Mouse (Mus musculus) neural tube, embryonic 13.5 days (tissue): ENCODE data around the gene Lrrn4. TPM values are rescaled to one million over a fixed set of nuclear protein-coding genes. Genes with fewer than 3 reads are reported as not detected.

Source experiments
- ATAC-seq: fragments of 200-750 bp; cut with Nextera tagmentation; 2 replicates; pipeline ENCODE4 v1.8.0; 2017; ENCODE audit warnings: low read depth, mild to moderate bottlenecking, moderate TSS enrichment, moderate library complexity
- H3K27ac ChIP-seq: fragments of 300-500 bp; sonication (generic); replicated peaks from 2 replicates; pipeline ENCODE4 v1.5.1; 2015; ENCODE audit warnings: moderate library complexity, mild to moderate bottlenecking, inconsistent platforms
- H3K27me3 ChIP-seq: fragments of 300-500 bp; sonication (generic); 2 replicates; pipeline ENCODE4 v1.6.1; 2015; ENCODE audit warnings: mild to moderate bottlenecking, inconsistent platforms
- H3K36me3 ChIP-seq: fragments of 300-500 bp; sonication (generic); 2 replicates; pipeline ENCODE4 v1.6.1; 2015; ENCODE audit warnings: mild to moderate bottlenecking, inconsistent platforms
- H3K4me1 ChIP-seq: fragments of 300-500 bp; sonication (generic); replicated peaks from 2 replicates; pipeline ENCODE4 v1.6.1; 2015; ENCODE audit warnings: inconsistent platforms
- H3K4me2 ChIP-seq: fragments of 300-500 bp; sonication (generic); 2 replicates; pipeline ENCODE4 v1.6.1; 2015; ENCODE audit warnings: inconsistent platforms, mild to moderate bottlenecking, moderate library complexity
- H3K4me3 ChIP-seq: fragments of 300-500 bp; sonication (generic); 2 replicates; pipeline ENCODE4 v1.5.1; 2015; ENCODE audit warnings: mild to moderate bottlenecking, inconsistent platforms
- H3K9ac ChIP-seq: fragments of 300-500 bp; sonication (generic); 2 replicates; pipeline ENCODE4 v1.6.1; 2015; ENCODE audit warnings: moderate library complexity, mild to moderate bottlenecking, inconsistent platforms
- H3K9me3 ChIP-seq: fragments of 300-500 bp; sonication (generic); 2 replicates; pipeline ENCODE4 v1.6.1; 2016; ENCODE audit warnings: inconsistent platforms
- WGBS: fragments of 180-500 bp; shearing (Covaris S2); methylation state at CpG from one replicate; pipeline ENCODE4 v1.1.7; 2015; 5-methylcytosine and 5-hydroxymethylcytosine counted together
- polyA plus RNA-seq: library from polyadenylated mRNA; unstranded; fragments of >200 nt; fragmentation: Nextera tagmentation; extraction: Ambion mirVana; gene quantifications from 2 replicates; pipeline ENCODE4 v1.2.1, GENCODE M21; 2015

Gene Lrrn4
- polyA plus RNA-seq, result 0.11 and 0.21 TPM in 2 replicates

DNA sequence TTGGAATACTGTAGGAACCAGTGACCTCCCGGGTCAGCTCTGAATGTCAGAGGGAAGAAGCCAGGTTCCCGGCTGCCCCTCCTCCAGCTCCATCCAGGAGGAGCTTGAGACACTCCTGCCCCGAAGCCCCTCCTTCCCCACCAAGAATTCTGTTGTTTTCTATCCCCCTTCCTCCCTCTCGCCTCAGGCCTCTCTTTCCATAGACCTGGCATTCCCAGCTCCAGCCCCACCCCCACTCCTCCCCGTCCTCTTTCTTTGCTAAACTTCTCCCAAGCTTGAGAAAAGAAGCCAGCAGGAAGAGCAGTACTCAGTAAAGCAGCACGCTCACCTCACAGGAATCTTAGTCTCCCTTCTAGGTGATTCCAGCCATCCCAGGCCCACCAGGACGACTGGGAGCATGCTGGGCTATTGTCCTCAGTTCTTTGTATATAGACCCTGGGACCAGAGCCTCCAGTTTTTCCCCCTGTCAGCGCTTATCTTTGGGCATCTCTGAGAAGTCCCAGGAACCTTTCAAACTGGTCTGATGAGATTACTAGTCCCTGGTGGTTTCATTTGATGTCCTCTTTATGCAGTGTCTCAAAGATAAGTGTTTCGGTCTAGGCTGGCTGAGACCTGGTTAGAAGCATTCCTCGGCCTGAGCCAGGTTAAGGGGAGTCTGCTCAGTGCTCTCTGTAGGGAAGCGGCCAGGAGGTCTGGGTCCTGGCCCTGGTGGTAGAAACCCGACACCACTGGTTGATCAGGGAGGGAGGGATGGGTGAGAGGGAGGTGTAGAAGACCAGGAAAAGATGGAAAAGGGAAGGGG, at the start of gene Lrrn4:
Lrrn4 (minus strand) TSS at position 48 of the 802 bp plus-strand sequence.
- peak within 1 kb of the TSS; percentile 70 for H3K9ac ChIP-seq
- no peaks in the 10 kb centered on the region for H3K9me3 ChIP-seq
- 7% methylated on average over 12 of the region's 12 CpGs for WGBS
- peak within 1 kb of the TSS; percentile 60 for H3K4me3 ChIP-seq
- H3K27me3 ChIP-seq, result peaks cover 54% of the 10 kb centered on the region
- peak within 1 kb of the TSS; percentile 96 for H3K4me2 ChIP-seq
- no peak within 1 kb of the TSS for H3K27ac ChIP-seq
- no peak for ATAC-seq
- H3K4me1 ChIP-seq, result peaks cover 25% of the 10 kb centered on the region
- no peaks in the 10 kb centered on the region for H3K36me3 ChIP-seq

GRCm38 (mm10) chr2:132928999-132929398, 48.3 kb upstream of the Lrrn4 start:
- no peak overlapping the region for H3K9ac ChIP-seq
- no peaks in the 10 kb centered on the region for H3K4me1 ChIP-seq
- no peak for ATAC-seq
- no peak overlapping the region for H3K4me3 ChIP-seq
- no peak overlapping the region for H3K27ac ChIP-seq
- no peaks in the 10 kb centered on the region for H3K9me3 ChIP-seq
- no peaks in the 10 kb centered on the region for H3K27me3 ChIP-seq
- H3K4me2 ChIP-seq, result no peak overlapping the region
- 67% methylated on average over 2 of the region's 2 CpGs for WGBS
- H3K36me3 ChIP-seq, result no peaks in the 10 kb centered on the region

GRCm38 (mm10) chr2:132927871-132928270, 47.2 kb upstream of the Lrrn4 start:
- H3K9ac ChIP-seq, result no peak overlapping the region
- H3K36me3 ChIP-seq, result no peaks in the 10 kb centered on the region
- H3K27me3 ChIP-seq, result no peaks in the 10 kb centered on the region
- H3K4me1 ChIP-seq, result no peaks in the 10 kb centered on the region
- 63% methylated on average over 2 of the region's 2 CpGs for WGBS
- no peak overlapping the region for H3K4me2 ChIP-seq
- no peak overlapping the region for H3K27ac ChIP-seq
- H3K9me3 ChIP-seq, result no peaks in the 10 kb centered on the region
- no peak for ATAC-seq
- no peak overlapping the region for H3K4me3 ChIP-seq

GRCm38 (mm10) chr2:132927298-132927697, 46.6 kb upstream of the Lrrn4 start:
- WGBS, result 72% methylated on average over 2 of the region's 2 CpGs

DNA sequence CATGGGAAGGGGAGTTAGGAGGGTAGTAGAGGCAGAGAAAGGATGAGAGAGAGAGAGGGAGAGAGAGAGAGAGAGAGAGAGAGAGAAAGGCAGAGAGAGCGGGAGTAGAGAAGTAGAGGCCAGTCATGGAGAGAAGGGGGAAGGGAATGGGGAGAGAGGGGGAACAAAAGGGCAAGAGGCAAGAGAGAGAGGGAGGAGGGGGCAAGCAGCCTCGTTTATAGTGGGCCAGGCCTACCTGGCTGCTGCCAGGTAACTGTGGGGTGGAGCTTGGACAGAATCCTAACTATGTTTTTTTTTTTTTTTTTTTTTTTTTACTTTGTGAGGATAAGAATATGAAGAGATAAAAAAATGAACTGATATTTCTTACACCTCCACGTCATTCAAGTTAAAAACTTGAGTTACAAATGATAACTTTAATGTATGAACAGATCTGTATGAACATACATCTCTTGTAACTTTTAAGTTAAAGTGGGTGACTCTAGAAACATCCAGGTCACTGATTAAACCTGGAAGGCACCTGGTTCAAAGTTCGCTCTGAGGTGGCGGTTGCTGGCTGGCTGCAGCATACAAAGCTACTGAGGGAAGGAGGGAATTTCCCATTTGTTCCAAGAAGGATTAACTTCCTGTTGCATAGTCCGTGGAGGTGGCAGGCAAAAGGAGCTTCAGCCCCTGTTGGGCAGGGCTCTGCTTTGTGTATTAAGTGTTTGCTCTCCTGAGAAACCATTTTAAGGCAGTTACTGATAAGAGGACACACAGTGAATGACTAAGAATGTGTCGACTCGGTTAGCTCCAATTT, 42.8 kb upstream of the Lrrn4 start:
- ATAC-seq, result no peak
- 65% methylated on average over 8 of the region's 8 CpGs for WGBS
- H3K36me3 ChIP-seq, result no peaks in the 10 kb centered on the region

More at GRCm38 (mm10) chr2:132927298-132927697, 46.6 kb upstream of the Lrrn4 start:
- H3K4me2 ChIP-seq, result no peak overlapping the region
- no peaks in the 10 kb centered on the region for H3K4me1 ChIP-seq
- H3K4me3 ChIP-seq, result no peak overlapping the region
- no peak overlapping the region for H3K27ac ChIP-seq
- no peaks in the 10 kb centered on the region for H3K27me3 ChIP-seq
- H3K9me3 ChIP-seq, result no peaks in the 10 kb centered on the region
- no peak for ATAC-seq
- H3K36me3 ChIP-seq, result no peaks in the 10 kb centered on the region
- no peak overlapping the region for H3K9ac ChIP-seq

DNA sequence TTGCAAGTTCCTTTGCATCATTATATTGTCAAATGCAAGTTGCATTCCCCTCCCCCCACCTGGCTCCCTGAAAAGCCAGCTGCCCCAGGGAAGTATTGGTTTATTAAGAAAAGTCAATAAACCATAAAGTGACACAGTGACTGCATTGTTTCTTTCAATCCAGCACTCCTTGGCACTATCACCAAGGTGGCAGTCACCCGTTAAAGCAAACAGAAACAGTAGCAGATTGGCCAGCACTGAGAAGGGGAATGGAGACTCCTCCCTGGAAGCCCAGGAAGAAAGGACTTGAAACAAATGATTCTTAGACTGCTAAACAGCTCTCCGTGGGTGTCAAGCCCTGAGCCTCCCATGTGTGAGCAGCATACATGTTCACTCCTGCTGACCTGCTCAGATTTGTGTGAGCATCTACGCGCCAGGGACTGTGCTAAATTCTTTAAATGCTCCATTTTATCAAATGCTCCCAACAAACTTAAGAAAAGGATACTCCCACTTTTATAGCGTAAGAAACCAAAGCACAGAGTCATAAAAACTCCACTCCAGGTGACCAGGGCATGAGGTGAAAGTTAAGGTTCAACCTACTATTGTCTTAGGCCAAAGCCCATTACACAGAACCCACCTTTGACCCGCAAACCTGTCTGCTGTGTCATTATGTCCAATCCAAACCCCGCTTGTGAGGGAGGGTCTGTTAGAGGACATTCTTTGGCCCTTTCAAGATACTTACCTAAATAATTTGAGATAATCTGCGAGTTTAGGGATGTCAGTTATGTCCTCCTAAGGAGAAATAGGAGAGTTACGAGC, 41.6 kb upstream of the Lrrn4 start:
- Histone ChIP-seq H3K36me3 (no peaks in the 10 kb centered on the region), H3K9ac (no peak overlapping the region), H3K4me3 (no peak overlapping the region), H3K27ac (no peak overlapping the region), H3K9me3 (no peaks in the 10 kb centered on the region), H3K27me3 (no peaks in the 10 kb centered on the region), H3K4me2 (no peak overlapping the region), H3K4me1 (no peaks in the 10 kb centered on the region)
- WGBS, result 72% methylated on average over 9 of the region's 9 CpGs
- no peak for ATAC-seq

More for the DNA sequence above, 42.8 kb upstream of the Lrrn4 start:
- Histone ChIP-seq H3K4me2 (no peak overlapping the region), H3K27me3 (no peaks in the 10 kb centered on the region), H3K4me1 (no peaks in the 10 kb centered on the region), H3K9me3 (no peaks in the 10 kb centered on the region), H3K27ac (no peak overlapping the region), H3K9ac (no peak overlapping the region), H3K4me3 (no peak overlapping the region)

- no peaks in the 10 kb centered on the region for H3K4me1 ChIP-seq
- H3K27ac ChIP-seq, result no peak overlapping the region
- no peak for ATAC-seq
- WGBS, result 77% methylated on average over 1 of the region's 1 CpGs
- H3K9ac ChIP-seq, result no peak overlapping the region
- peaks cover 8% of the 10 kb centered on the region; the same call in 1 of the 2 replicates for H3K9me3 ChIP-seq
- H3K4me3 ChIP-seq, result no peak overlapping the region
- no peak overlapping the region for H3K4me2 ChIP-seq
- H3K27me3 ChIP-seq, result no peaks in the 10 kb centered on the region
- H3K36me3 ChIP-seq, result no peaks in the 10 kb centered on the region
Observed at GRCm38 (mm10) chr2:132914785-132915184, 34.1 kb upstream of the Lrrn4 start.

DNA sequence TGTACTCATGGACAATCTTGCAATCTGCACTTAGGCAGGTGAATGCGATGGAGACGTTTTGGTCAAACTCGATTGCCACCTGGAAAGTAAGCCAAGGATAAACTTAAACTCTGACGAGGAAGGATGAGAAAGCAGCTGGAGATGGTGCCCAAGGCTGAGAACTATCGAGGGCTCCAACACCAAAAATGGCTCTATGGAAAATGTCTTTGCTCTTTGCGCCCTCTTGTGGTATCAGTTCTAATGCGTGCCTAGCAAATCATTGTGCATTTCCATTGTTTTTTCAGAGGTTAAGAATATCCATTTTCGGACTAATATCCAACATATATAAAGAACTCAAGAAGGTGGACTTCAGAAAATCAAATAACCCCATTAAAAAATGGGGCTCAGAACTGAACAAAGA, 26.1 kb upstream of the Lrrn4 start:
- Histone ChIP-seq H3K36me3 (no peaks in the 10 kb centered on the region), H3K9ac (no peak overlapping the region), H3K9me3 (peaks cover 5% of the 10 kb centered on the region; the same call in 1 of the 2 replicates), H3K4me1 (0 out of 2 replicates have a peak, but pooled peaks cover 4% of the 10 kb centered on the region), H3K27ac (no peak overlapping the region), H3K27me3 (no peaks in the 10 kb centered on the region), H3K4me3 (no peak overlapping the region), H3K4me2 (no peak overlapping the region)
- WGBS, result 28% methylated on average over 8 of the region's 8 CpGs
- no peak for ATAC-seq

- Histone ChIP-seq H3K36me3 (no peaks in the 10 kb centered on the region), H3K9ac (no peak overlapping the region), H3K4me1 (0 out of 2 replicates have a peak, but pooled peaks cover 4% of the 10 kb centered on the region), H3K4me3 (no peak overlapping the region), H3K27ac (no peak overlapping the region), H3K27me3 (no peaks in the 10 kb centered on the region), H3K4me2 (no peak overlapping the region), H3K9me3 (no peaks in the 10 kb centered on the region)
- 74% methylated on average over 2 of the region's 2 CpGs for WGBS
- ATAC-seq, result no peak
Observed at GRCm38 (mm10) chr2:132904961-132905360, 24.3 kb upstream of the Lrrn4 start.

- 39% methylated on average over 3 of the region's 3 CpGs for WGBS
- no peak overlapping the region for H3K4me3 ChIP-seq
Observed at GRCm38 (mm10) chr2:132903498-132903897, 22.8 kb upstream of the Lrrn4 start.

DNA sequence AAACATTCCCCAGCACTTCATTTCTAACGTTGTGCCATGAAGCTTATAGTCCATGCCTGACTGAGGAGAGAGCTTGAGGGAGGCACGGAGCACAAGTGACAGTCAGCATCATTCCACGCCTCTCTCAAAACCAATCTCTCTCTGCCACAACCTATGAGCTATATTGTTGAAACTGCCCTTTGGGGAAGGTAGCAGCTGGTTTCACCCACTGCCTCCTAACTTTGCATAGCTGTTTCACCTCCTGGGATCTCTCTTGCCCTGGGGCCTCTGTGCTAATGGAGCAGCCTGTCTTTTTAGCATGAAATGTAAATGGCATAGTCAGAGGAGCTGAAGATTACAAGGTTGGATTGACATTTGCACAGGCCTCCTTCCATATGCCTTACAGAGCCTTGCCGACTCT, 21.4 kb upstream of the Lrrn4 start:
- no peak overlapping the region for H3K4me2 ChIP-seq
- H3K27ac ChIP-seq, result no peak overlapping the region
- H3K9me3 ChIP-seq, result no peaks in the 10 kb centered on the region
- no peaks in the 10 kb centered on the region for H3K36me3 ChIP-seq
- peak; percentile 43; the same call in 1 of the 2 replicates for ATAC-seq
- no peak overlapping the region for H3K9ac ChIP-seq
- H3K4me3 ChIP-seq, result no peak overlapping the region
- no peaks in the 10 kb centered on the region for H3K27me3 ChIP-seq
- WGBS, result 53% methylated on average over 3 of the region's 4 CpGs
- H3K4me1 ChIP-seq, result 0 out of 2 replicates have a peak, but pooled peaks cover 4% of the 10 kb centered on the region

More at GRCm38 (mm10) chr2:132903498-132903897, 22.8 kb upstream of the Lrrn4 start:
- H3K9ac ChIP-seq, result no peak overlapping the region
- no peaks in the 10 kb centered on the region for H3K9me3 ChIP-seq
- ATAC-seq, result peak; percentile 40; the same call in 1 of the 2 replicates
- H3K27me3 ChIP-seq, result no peaks in the 10 kb centered on the region
- H3K4me1 ChIP-seq, result 0 out of 2 replicates have a peak, but pooled peaks cover 4% of the 10 kb centered on the region
- H3K36me3 ChIP-seq, result no peaks in the 10 kb centered on the region
- H3K27ac ChIP-seq, result no peak overlapping the region
- H3K4me2 ChIP-seq, result no peak overlapping the region
